Mouse (Mus musculus): Measurements from ENCODE around the gene Nfib.

- TF ChIP-seq CTCF (conservative IDR thresholded peaks at IDR 0.05 in 1 of 2, IDR thresholded peaks at IDR 0.05 in 1 of 2; ENCODE audit: low read depth in 2 of 2, low read length in 2 of 2) (no peak), ZMIZ1 (IDR thresholded peaks at IDR 0.05; ENCODE audit: low read depth, low read length) (no peak), E2F4 (IDR thresholded peaks at IDR 0.05; ENCODE audit: insufficient replicate concordance, low read depth, low read length) (no peak), POLR2AphosphoS2 (IDR thresholded peaks at IDR 0.05; ENCODE audit: low read depth, low read length) (no peak), NELFE (IDR thresholded peaks at IDR 0.05; ENCODE audit: low read depth, low read length) (no peak), ZNF384 (IDR thresholded peaks at IDR 0.05; ENCODE audit: low read depth, low read length) (no peak), POLR2A (IDR thresholded peaks at IDR 0.05; ENCODE audit: low read depth, low read length) (no peak)
These were observed 309.5 kb downstream of the Nfib start for GRCm38 (mm10) chr4:82396003-82396402.

All from CH12.LX (cell line).